Mouse (Mus musculus) neural tube, embryonic 14.5 days (tissue): ENCODE measurements around the gene Fbln5. TPM values are rescaled to one million over a fixed set of nuclear protein-coding genes. Genes with fewer than 3 reads are reported as not detected.

ENCODE experiments used
- ATAC-seq: fragments of 200-750 bp; cut with Nextera tagmentation; 2 replicates; pipeline ENCODE4 v1.8.0; 2017; ENCODE audit warnings: low read depth, mild to moderate bottlenecking, moderate TSS enrichment, moderate library complexity
- H3K27ac ChIP-seq: fragments of 300-500 bp; sonication (generic); 2 replicates; pipeline ENCODE4 v1.5.1; 2014; ENCODE audit warnings: low read depth, mild to moderate bottlenecking, control low read depth, low read length, moderate library complexity, mixed read lengths
- H3K27me3 ChIP-seq: fragments of 300-500 bp; sonication (generic); 2 replicates; pipeline ENCODE4 v1.6.1; 2014; ENCODE audit warnings: low read length; ENCODE audit not compliant: control insufficient read depth, insufficient read depth
- H3K36me3 ChIP-seq: fragments of 300-500 bp; sonication (generic); 2 replicates; pipeline ENCODE4 v1.6.1; 2014; ENCODE audit warnings: low read length, mixed read lengths; ENCODE audit not compliant: control insufficient read depth, insufficient read depth
- H3K4me1 ChIP-seq: fragments of 300-500 bp; sonication (generic); 2 replicates; pipeline ENCODE4 v1.6.1; 2014; ENCODE audit warnings: low read length; ENCODE audit not compliant: control insufficient read depth, insufficient read depth
- H3K4me2 ChIP-seq: fragments of 300-500 bp; sonication (generic); 2 replicates; pipeline ENCODE4 v1.6.1; 2014; ENCODE audit warnings: mild to moderate bottlenecking, low read depth, low read length, control low read depth
- H3K4me3 ChIP-seq: fragments of 300-500 bp; sonication (generic); 2 replicates; pipeline ENCODE4 v1.5.1; 2014; ENCODE audit warnings: low read depth, low read length, control low read depth, mixed read lengths
- H3K9ac ChIP-seq: fragments of 300-500 bp; sonication (generic); replicated peaks from 2 replicates; pipeline ENCODE4 v1.6.1; 2014; ENCODE audit warnings: low read depth, mild to moderate bottlenecking, control low read depth, low read length, mixed read lengths
- H3K9me3 ChIP-seq: fragments of 300-500 bp; sonication (generic); 2 replicates; pipeline ENCODE4 v1.6.1; 2016; ENCODE audit warnings: low read length; ENCODE audit not compliant: control insufficient read depth
- whole genome bisulfite sequencing: fragments of 180-500 bp; shearing (Covaris S2); extraction: QIAGEN DNeasy Blood & Tissue Kit; methylation state at CpG from one replicate; pipeline ENCODE4 v1.1.7; 2014; 5-methylcytosine and 5-hydroxymethylcytosine counted together
- polyA plus RNA-seq: library from polyadenylated mRNA; unstranded; fragments of >200 nt; fragmentation: Nextera tagmentation; extraction: Ambion mirVana; gene quantifications from 2 replicates; pipeline ENCODE4 v1.2.1, GENCODE M21; 2014

Gene Fbln5
- polyA plus RNA-seq, 1 experiment from 2014 or later = 1.9 TPM

DNA sequence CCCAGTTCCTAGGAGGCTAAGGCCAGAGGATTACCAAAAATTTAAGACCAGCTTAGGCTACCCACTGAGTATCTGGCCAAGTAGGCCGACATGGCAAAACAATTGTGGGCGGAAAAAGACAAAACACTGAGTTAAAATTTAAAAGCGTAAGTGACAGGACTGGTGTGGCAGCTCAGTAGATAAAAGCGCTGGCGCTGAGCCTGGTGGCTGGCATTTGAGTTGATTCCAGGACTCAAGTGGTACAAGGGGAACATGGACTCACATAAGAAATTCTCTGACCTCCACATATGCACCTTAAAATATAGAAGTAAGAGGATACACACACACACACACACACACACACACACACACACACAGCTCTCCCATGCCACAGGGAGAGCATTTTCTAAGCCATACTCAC, 42.5 kb downstream of the Fbln5 start:
- Histone ChIP-seq H3K27me3 (no peaks in the 10 kb centered on the region), H3K36me3 (no peaks in the 10 kb centered on the region), H3K27ac (no peak overlapping the region), H3K4me2 (no peak overlapping the region), H3K4me1 (no peaks in the 10 kb centered on the region), H3K9me3 (no peaks in the 10 kb centered on the region), H3K4me3 (no peak overlapping the region), H3K9ac (no peak overlapping the region)
- WGBS = 84% methylated on average over 5 of the region's 5 CpGs
- no peak for ATAC-seq

DNA sequence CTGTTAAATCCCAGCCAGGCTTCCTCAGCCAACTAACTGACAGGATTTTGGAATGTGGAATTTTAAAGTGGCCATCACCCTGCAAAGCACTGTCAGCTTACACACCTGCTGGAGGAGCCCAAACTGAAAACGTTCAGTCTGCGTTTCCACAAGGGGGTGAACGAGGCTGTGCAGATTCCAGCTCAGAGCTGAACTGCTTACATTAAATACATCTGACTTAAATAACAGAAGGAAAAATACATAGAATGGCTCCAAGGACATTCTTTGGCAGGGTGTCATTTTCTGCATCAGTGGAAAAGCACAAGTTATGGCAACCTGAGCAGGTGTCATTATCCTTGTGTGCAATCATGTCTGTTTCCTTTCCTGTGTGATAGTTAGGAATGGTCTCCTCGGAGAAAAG, 44.7 kb downstream of the Fbln5 start:
- Histone ChIP-seq H3K9ac (no peak overlapping the region), H3K4me1 (no peaks in the 10 kb centered on the region), H3K4me2 (no peak overlapping the region), H3K4me3 (no peak overlapping the region), H3K36me3 (no peaks in the 10 kb centered on the region), H3K9me3 (no peaks in the 10 kb centered on the region), H3K27me3 (no peaks in the 10 kb centered on the region), H3K27ac (no peak overlapping the region)
- WGBS = 74% methylated on average over 4 of the region's 4 CpGs
- no peak for ATAC-seq

DNA sequence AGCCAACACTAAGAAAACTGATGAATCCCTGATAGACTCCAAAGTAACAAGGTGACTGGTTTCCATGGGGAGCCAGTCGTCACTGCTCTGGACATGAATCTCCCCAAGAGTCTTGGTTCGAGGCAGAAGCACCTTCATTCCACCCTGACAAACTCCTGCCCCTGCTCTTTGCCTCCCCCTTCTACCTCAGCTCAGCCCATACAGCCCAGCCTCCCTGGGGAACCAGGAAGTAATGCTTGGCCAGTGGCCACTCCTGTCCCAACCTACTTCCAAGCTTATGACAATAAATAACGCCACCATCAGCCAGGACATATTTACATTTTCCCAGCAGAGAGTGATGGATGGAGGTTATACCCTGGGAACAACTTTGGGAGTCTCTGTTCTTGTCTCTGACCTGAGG, 45.9 kb downstream of the Fbln5 start:
- Histone ChIP-seq H3K9ac (no peak overlapping the region), H3K9me3 (no peaks in the 10 kb centered on the region), H3K27me3 (no peaks in the 10 kb centered on the region), H3K36me3 (no peaks in the 10 kb centered on the region), H3K4me2 (no peak overlapping the region), H3K4me1 (no peaks in the 10 kb centered on the region), H3K4me3 (no peak overlapping the region), H3K27ac (no peak overlapping the region)
- ATAC-seq = no peak
- 68% methylated on average over 3 of the region's 3 CpGs for WGBS

GRCm38 (mm10) chr12:101770283-101771015, 48.4 kb downstream of the Fbln5 start:
- Histone ChIP-seq H3K9me3 (no peaks in the 10 kb centered on the region), H3K4me1 (no peaks in the 10 kb centered on the region), H3K27me3 (no peaks in the 10 kb centered on the region), H3K4me2 (no peak overlapping the region), H3K27ac (no peak overlapping the region), H3K4me3 (no peak overlapping the region), H3K36me3 (no peaks in the 10 kb centered on the region), H3K9ac (no peak overlapping the region)
- ATAC-seq = no peak
- WGBS = 88% methylated on average over 5 of the region's 5 CpGs

DNA sequence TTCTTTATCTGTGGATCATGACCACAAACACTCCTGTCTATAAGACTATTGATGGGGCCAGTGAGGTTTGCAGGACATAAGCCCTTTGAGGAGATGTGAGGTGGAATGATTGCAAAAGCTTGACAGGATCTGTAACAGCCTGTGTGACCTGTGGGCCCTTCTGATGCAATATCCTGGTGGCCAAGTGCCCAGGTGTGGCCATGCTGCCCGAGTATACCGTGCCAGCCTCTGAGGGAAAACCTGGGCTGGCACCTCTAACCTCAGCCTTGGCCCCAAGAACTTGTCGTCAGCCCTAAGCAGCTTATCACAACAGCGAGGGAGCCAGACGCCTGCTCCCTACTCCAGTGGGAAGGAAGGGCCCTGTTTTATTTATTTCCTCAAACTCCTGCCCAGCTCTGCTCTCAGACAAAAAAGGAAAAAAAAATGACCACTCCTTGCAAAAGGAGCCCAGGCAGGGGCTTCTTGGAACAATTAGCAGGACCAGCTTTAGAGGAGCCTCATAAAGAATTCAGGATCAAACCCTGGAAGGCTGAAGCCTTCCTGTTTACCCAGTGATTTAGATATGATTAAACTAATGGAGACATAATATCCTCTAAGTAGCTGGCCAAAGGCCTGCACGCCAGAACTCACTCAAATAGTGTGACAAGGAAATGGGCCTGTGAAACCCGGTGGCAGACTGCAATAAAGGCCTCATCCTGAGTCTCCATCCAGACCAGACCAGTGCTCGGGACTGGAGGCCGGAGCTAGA, 51.4 kb downstream of the Fbln5 start:
- no peaks in the 10 kb centered on the region for H3K27me3 ChIP-seq
- no peak overlapping the region for H3K4me2 ChIP-seq
- no peaks in the 10 kb centered on the region for H3K36me3 ChIP-seq
- no peak overlapping the region for H3K4me3 ChIP-seq
- H3K27ac ChIP-seq = no peak overlapping the region
- 81% methylated on average over 9 of the region's 9 CpGs for WGBS
- ATAC-seq = no peak
- H3K9ac ChIP-seq = no peak overlapping the region
- H3K9me3 ChIP-seq = no peaks in the 10 kb centered on the region
- H3K4me1 ChIP-seq = no peaks in the 10 kb centered on the region

DNA sequence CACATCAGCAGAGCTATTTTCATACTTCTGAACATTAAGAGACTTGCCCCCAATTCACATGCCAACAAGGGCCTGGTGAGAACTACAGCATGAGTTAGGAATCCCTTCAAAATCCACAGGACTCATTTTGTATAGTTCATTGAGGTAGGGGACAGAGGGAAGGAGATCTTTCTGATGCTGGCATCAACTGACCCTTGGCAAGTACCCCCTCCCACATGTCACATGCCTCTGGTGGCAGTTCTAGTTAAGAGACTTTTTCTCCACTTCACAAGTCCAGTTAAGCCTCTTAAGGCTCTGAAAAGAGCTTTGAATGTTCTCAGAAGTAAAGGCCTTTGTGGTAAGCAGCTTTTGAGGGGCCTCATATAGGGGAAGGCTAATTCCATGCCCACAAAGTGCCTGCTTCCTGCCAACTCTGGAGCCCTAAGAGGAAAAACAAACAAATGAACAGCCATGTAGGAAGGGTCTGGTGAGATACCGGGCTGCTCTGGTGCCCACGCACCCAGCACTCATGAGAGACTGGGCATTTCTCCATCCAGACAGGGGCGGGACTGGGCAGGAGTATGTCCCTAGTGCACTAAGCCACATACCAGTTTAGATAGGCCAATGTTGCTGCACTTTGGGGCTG, 52.5 kb downstream of the Fbln5 start:
- Histone ChIP-seq H3K36me3 (no peaks in the 10 kb centered on the region), H3K4me1 (no peaks in the 10 kb centered on the region), H3K9me3 (no peaks in the 10 kb centered on the region), H3K4me3 (no peak overlapping the region), H3K9ac (no peak overlapping the region), H3K27me3 (no peaks in the 10 kb centered on the region), H3K4me2 (no peak overlapping the region), H3K27ac (no peak overlapping the region)
- WGBS = 79% methylated on average over 3 of the region's 3 CpGs
- ATAC-seq = no peak

DNA sequence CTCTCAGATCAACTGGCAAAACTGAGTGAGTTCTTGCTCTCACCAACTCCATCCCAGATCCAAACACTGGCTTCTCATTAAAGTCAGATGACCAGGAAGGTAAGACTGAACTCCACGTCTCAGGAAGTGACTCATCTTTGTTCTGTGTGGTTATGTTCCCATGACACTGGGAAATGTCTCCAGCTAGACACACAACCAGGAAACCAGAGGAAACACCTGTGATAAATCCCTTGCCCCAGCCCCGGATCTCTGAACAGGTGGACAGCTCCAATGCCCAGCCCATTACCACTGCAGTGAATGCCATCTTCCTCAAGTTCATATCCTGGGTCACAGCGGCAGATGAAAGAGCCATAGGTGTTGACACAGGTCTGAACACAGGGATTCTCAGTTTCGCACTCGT, 54.0 kb downstream of the Fbln5 start:
- no peak overlapping the region for H3K9ac ChIP-seq
- no peaks in the 10 kb centered on the region for H3K36me3 ChIP-seq
- WGBS = 88% methylated on average over 5 of the region's 5 CpGs
- H3K4me3 ChIP-seq = no peak overlapping the region
- no peak overlapping the region for H3K4me2 ChIP-seq
- no peak for ATAC-seq
- no peaks in the 10 kb centered on the region for H3K27me3 ChIP-seq
- H3K4me1 ChIP-seq = no peaks in the 10 kb centered on the region
- H3K9me3 ChIP-seq = no peaks in the 10 kb centered on the region
- no peak overlapping the region for H3K27ac ChIP-seq

DNA sequence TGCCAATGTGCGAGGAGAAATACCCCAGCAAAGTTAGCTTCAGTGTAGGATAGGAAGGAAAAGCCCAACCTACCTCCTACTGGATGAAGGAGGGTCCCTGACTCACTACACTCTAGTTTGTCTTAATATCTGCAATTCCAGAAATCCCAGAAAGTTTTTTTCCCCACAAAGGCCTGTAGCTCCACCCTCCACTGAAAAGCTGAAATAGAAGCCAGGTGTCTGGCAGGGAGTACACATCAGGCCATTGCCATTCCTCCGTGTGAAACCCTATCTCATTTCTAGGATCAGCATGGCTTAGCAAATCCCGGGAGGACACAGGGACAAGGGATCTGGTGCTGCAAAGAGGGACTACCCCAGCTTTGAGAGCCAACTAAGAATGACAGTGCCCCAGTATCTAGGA, 55.8 kb downstream of the Fbln5 start:
- Histone ChIP-seq H3K36me3 (no peaks in the 10 kb centered on the region), H3K4me2 (no peak overlapping the region), H3K4me1 (no peaks in the 10 kb centered on the region), H3K27me3 (no peaks in the 10 kb centered on the region), H3K9me3 (no peaks in the 10 kb centered on the region), H3K27ac (no peak overlapping the region), H3K9ac (no peak overlapping the region), H3K4me3 (no peak overlapping the region)
- ATAC-seq = no peak
- 87% methylated on average over 3 of the region's 3 CpGs for WGBS

DNA sequence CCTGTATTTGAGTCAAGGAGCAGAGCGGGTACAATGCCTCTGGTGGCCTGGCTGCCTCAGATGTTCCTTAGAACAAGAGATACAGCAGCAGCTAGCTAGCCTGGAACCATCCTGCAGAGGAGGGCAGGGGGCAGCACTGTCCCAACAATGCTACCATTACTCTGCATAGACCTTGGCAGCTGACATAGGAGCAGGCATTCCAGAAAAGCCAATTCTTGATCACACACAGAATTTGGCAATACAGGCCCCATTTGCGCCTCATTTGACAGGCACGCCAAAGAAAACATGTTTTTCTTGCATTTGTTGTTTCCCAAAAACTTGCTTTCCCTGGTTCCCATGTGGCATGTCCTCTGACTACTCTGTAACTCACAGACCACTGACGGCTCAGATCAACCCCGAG, 56.8 kb downstream of the Fbln5 start:
- WGBS = 92% methylated on average over 5 of the region's 5 CpGs
- H3K27me3 ChIP-seq = no peaks in the 10 kb centered on the region
- no peak overlapping the region for H3K9ac ChIP-seq
- no peak for ATAC-seq
- no peak overlapping the region for H3K27ac ChIP-seq
- no peak overlapping the region for H3K4me3 ChIP-seq
- H3K4me1 ChIP-seq = no peaks in the 10 kb centered on the region
- H3K36me3 ChIP-seq = no peaks in the 10 kb centered on the region
- no peaks in the 10 kb centered on the region for H3K9me3 ChIP-seq
- H3K4me2 ChIP-seq = no peak overlapping the region
